Mouse (Mus musculus) neural tube, embryonic 15.5 days (tissue): ENCODE data around the gene Gm20489. TPM values are rescaled to one million over a fixed set of nuclear protein-coding genes. Genes with fewer than 3 reads are reported as not detected.
A peak's percentile ranks its signal among the peaks of the same experiment; 100 is the strongest.

Experiments
- ATAC-seq: fragments of 200-750 bp; cut with Nextera tagmentation; 2 replicates; pipeline ENCODE4 v1.8.0; 2017; ENCODE audit warnings: mild to moderate bottlenecking, moderate TSS enrichment, moderate library complexity; ENCODE audit not compliant: low FRiP score
- H3K27ac ChIP-seq: fragments of 300-500 bp; sonication (generic); replicated peaks from 2 replicates; pipeline ENCODE4 v1.5.1; 2015; ENCODE audit warnings: mild to moderate bottlenecking, inconsistent platforms
- H3K27me3 ChIP-seq: fragments of 300-500 bp; sonication (generic); replicated peaks from 2 replicates; pipeline ENCODE4 v1.6.1; 2015; ENCODE audit warnings: inconsistent platforms
- H3K36me3 ChIP-seq: fragments of 300-500 bp; sonication (generic); 2 replicates; pipeline ENCODE4 v1.6.1; 2015; ENCODE audit warnings: inconsistent platforms
- H3K4me1 ChIP-seq: fragments of 300-500 bp; sonication (generic); 2 replicates; pipeline ENCODE4 v1.6.1; 2015; ENCODE audit warnings: inconsistent platforms
- H3K4me2 ChIP-seq: fragments of 300-500 bp; sonication (generic); 2 replicates; pipeline ENCODE4 v1.6.1; 2015; ENCODE audit warnings: inconsistent platforms, mild to moderate bottlenecking, moderate library complexity
- H3K4me3 ChIP-seq: fragments of 300-500 bp; sonication (generic); replicated peaks from 2 replicates; pipeline ENCODE4 v1.5.1; 2015; ENCODE audit warnings: mild to moderate bottlenecking, inconsistent platforms
- H3K9ac ChIP-seq: fragments of 300-500 bp; sonication (generic); replicated peaks from 2 replicates; pipeline ENCODE4 v1.6.1; 2015; ENCODE audit warnings: mild to moderate bottlenecking, inconsistent platforms
- H3K9me3 ChIP-seq: fragments of 300-500 bp; sonication (generic); replicated peaks from 2 replicates; pipeline ENCODE4 v1.6.1; 2016; ENCODE audit warnings: inconsistent platforms
- WGBS: fragments of 180-500 bp; shearing (Covaris S2); methylation state at CpG from one replicate; pipeline ENCODE4 v1.1.7; 2015; ENCODE audit warnings: mixed read lengths; 5-methylcytosine and 5-hydroxymethylcytosine counted together
- polyA plus RNA-seq: library from polyadenylated mRNA; unstranded; fragments of >200 nt; fragmentation: Nextera tagmentation; extraction: Ambion mirVana; gene quantifications from 2 replicates; pipeline ENCODE4 v1.2.1, GENCODE M21; 2015

Gene Gm20489
- polyA plus RNA-seq, result not detected in 2 replicates

- H3K4me1 ChIP-seq, result no peaks in the 10 kb centered on the region
- H3K4me3 ChIP-seq, result no peak within 1 kb of the TSS
- H3K9ac ChIP-seq, result no peak within 1 kb of the TSS
- H3K27me3 ChIP-seq, result no peaks in the 10 kb centered on the region; the same call in 1 of the 2 replicates
- H3K9me3 ChIP-seq, result no peaks in the 10 kb centered on the region
- 52% methylated on average over 3 of the region's 3 CpGs for WGBS
- no peak for ATAC-seq
- no peak within 1 kb of the TSS for H3K4me2 ChIP-seq
- H3K27ac ChIP-seq, result no peak within 1 kb of the TSS
- no peaks in the 10 kb centered on the region for H3K36me3 ChIP-seq
Observed at GRCm38 (mm10) chrX:101268755-101269124, at the start of gene Gm20489. Gm20489 (minus strand) TSS chrX:101269023.

- Histone ChIP-seq H3K9ac (no peak overlapping the region), H3K4me1 (no peaks in the 10 kb centered on the region), H3K4me2 (no peak overlapping the region), H3K27ac (no peak overlapping the region; the same call in 1 of the 2 replicates), H3K4me3 (no peak overlapping the region), H3K9me3 (no peaks in the 10 kb centered on the region), H3K36me3 (peaks cover 35% of the 10 kb centered on the region), H3K27me3 (no peaks in the 10 kb centered on the region)
- peak; percentile 45; the same call in 1 of the 2 replicates for ATAC-seq
- WGBS, result 30% methylated on average over 6 of the region's 6 CpGs
Observed at GRCm38 (mm10) chrX:101313625-101314359, 45.0 kb upstream of the Gm20489 start.

- Histone ChIP-seq H3K9me3 (no peaks in the 10 kb centered on the region), H3K4me1 (peaks cover 2% of the 10 kb centered on the region; the same call in 1 of the 2 replicates), H3K27ac (no peak overlapping the region), H3K4me3 (no peak overlapping the region), H3K9ac (no peak overlapping the region), H3K4me2 (no peak overlapping the region), H3K27me3 (no peaks in the 10 kb centered on the region), H3K36me3 (peaks cover 30% of the 10 kb centered on the region)
- 92% methylated on average over 5 of the region's 5 CpGs for WGBS
- no peak for ATAC-seq
Observed at GRCm38 (mm10) chrX:101309299-101309698, 40.5 kb upstream of the Gm20489 start.

- 56% methylated on average over 2 of the region's 2 CpGs for WGBS
Observed at GRCm38 (mm10) chrX:101304646-101305045, 35.8 kb upstream of the Gm20489 start.

GRCm38 (mm10) chrX:101301654-101302053, 32.8 kb upstream of the Gm20489 start:
- Histone ChIP-seq H3K27me3 (no peaks in the 10 kb centered on the region), H3K27ac (0 out of 2 replicates have a peak overlapping the region, but pooled peaks have one; percentile 86), H3K4me1 (peaks cover 40% of the 10 kb centered on the region), H3K9ac (0 out of 2 replicates have a peak overlapping the region, but pooled peaks have one; percentile 17), H3K36me3 (peaks cover 4% of the 10 kb centered on the region), H3K4me2 (peak overlapping the region; percentile 58), H3K9me3 (no peaks in the 10 kb centered on the region), H3K4me3 (peak overlapping the region; percentile 56)
- no peak for ATAC-seq
- WGBS, result 71% methylated on average over 9 of the region's 9 CpGs

More at GRCm38 (mm10) chrX:101304646-101305045, 35.8 kb upstream of the Gm20489 start:
- Histone ChIP-seq H3K4me3 (no peak overlapping the region), H3K9me3 (no peaks in the 10 kb centered on the region), H3K27me3 (no peaks in the 10 kb centered on the region), H3K27ac (no peak overlapping the region), H3K4me1 (peaks cover 32% of the 10 kb centered on the region), H3K4me2 (no peak overlapping the region), H3K36me3 (peaks cover 15% of the 10 kb centered on the region), H3K9ac (no peak overlapping the region)
- ATAC-seq, result no peak

GRCm38 (mm10) chrX:101300427-101301030, 31.7 kb upstream of the Gm20489 start:
- Histone ChIP-seq H3K9me3 (no peaks in the 10 kb centered on the region), H3K36me3 (peaks cover 9% of the 10 kb centered on the region), H3K27ac (peak overlapping the region; percentile 86), H3K4me2 (peak overlapping the region; percentile 58), H3K9ac (peak overlapping the region; percentile 62), H3K27me3 (no peaks in the 10 kb centered on the region), H3K4me1 (peaks cover 40% of the 10 kb centered on the region), H3K4me3 (peak overlapping the region; percentile 56)
- peak; percentile 55 for ATAC-seq
- 31% methylated on average over 13 of the region's 13 CpGs for WGBS

GRCm38 (mm10) chrX:101299473-101300426, 30.9 kb upstream of the Gm20489 start:
- Histone ChIP-seq H3K9ac (peak overlapping the region; percentile 62), H3K27ac (peak overlapping the region; percentile 86), H3K36me3 (peaks cover 9% of the 10 kb centered on the region), H3K4me1 (peaks cover 40% of the 10 kb centered on the region), H3K4me2 (peak overlapping the region; percentile 58), H3K27me3 (no peaks in the 10 kb centered on the region), H3K9me3 (no peaks in the 10 kb centered on the region), H3K4me3 (peak overlapping the region; percentile 56)
- 30% methylated on average over 13 of the region's 13 CpGs for WGBS
- ATAC-seq, result peak; percentile 81

GRCm38 (mm10) chrX:101299055-101299454, 30.2 kb upstream of the Gm20489 start, which contains the start of gene Nlgn3:
Nlgn3 (plus strand) TSS chrX:101299168.
- ATAC-seq, result peak; percentile 55
- H3K9me3 ChIP-seq, result no peaks in the 10 kb centered on the region
- WGBS, result 37% methylated on average over 11 of the region's 24 CpGs

GRCm38 (mm10) chrX:101290111-101290510, 21.3 kb upstream of the Gm20489 start:
- Histone ChIP-seq H3K4me2 (no peak overlapping the region), H3K9me3 (no peaks in the 10 kb centered on the region), H3K36me3 (peaks cover 48% of the 10 kb centered on the region), H3K4me1 (no peaks in the 10 kb centered on the region), H3K27me3 (no peaks in the 10 kb centered on the region), H3K27ac (no peak overlapping the region), H3K9ac (no peak overlapping the region), H3K4me3 (no peak overlapping the region)
- ATAC-seq, result no peak
- 87% methylated on average over 10 of the region's 10 CpGs for WGBS

More at GRCm38 (mm10) chrX:101299055-101299454, 30.2 kb upstream of the Gm20489 start, which contains the start of gene Nlgn3:
- Histone ChIP-seq H3K4me2 (peak within 1 kb of the TSS; percentile 58), H3K27ac (peak within 1 kb of the TSS; percentile 86), H3K4me3 (peak within 1 kb of the TSS; percentile 56), H3K36me3 (peaks cover 9% of the 10 kb centered on the region), H3K4me1 (peaks cover 35% of the 10 kb centered on the region), H3K9ac (peak within 1 kb of the TSS; percentile 62), H3K27me3 (no peaks in the 10 kb centered on the region)

- 94% methylated on average over 7 of the region's 7 CpGs for WGBS
- H3K4me1 ChIP-seq, result no peaks in the 10 kb centered on the region
- H3K36me3 ChIP-seq, result peaks cover 53% of the 10 kb centered on the region
- no peak overlapping the region for H3K4me3 ChIP-seq
- H3K4me2 ChIP-seq, result no peak overlapping the region
- H3K9ac ChIP-seq, result no peak overlapping the region
- no peak overlapping the region for H3K27ac ChIP-seq
- H3K9me3 ChIP-seq, result no peaks in the 10 kb centered on the region
- no peak for ATAC-seq
- H3K27me3 ChIP-seq, result no peaks in the 10 kb centered on the region
Observed at GRCm38 (mm10) chrX:101289037-101289436, 20.2 kb upstream of the Gm20489 start.

GRCm38 (mm10) chrX:101288432-101288831, 19.6 kb upstream of the Gm20489 start:
- 98% methylated on average over 6 of the region's 6 CpGs for WGBS
- H3K36me3 ChIP-seq, result peaks cover 51% of the 10 kb centered on the region
- H3K9ac ChIP-seq, result no peak overlapping the region
- H3K4me3 ChIP-seq, result no peak overlapping the region
- no peak overlapping the region for H3K4me2 ChIP-seq
- ATAC-seq, result no peak
- no peaks in the 10 kb centered on the region for H3K4me1 ChIP-seq
- no peaks in the 10 kb centered on the region for H3K9me3 ChIP-seq
- no peak overlapping the region for H3K27ac ChIP-seq
- H3K27me3 ChIP-seq, result no peaks in the 10 kb centered on the region
